Mouse (Mus musculus) CH12.LX (cell line): ENCODE results near the gene Clcn2. TPM values are rescaled to one million over a fixed set of nuclear protein-coding genes. Genes with fewer than 3 reads are reported as not detected.

Source experiments
- DNase-seq: peaks from one replicate; pipeline ENCODE4 v3.0.0-alpha.2; 2013; ENCODE audit errors: extremely low read depth
- H3K27ac ChIP-seq: 2 replicates; pipeline ENCODE4 v1.5.1; 2012; ENCODE audit warnings: low read depth, mild to moderate bottlenecking, control low read depth, moderate library complexity; ENCODE audit not compliant: insufficient read depth
- H3K27me3 ChIP-seq: replicated peaks from 2 replicates; pipeline ENCODE3; 2012; ENCODE audit warnings: inconsistent platforms
- H3K36me3 ChIP-seq, 2 experiments: replicated peaks in 1 of 2; 2 replicates each; pipeline versions ENCODE3 to v1.6.1; 2012; ENCODE audit warnings: inconsistent platforms in 1 of 2, low read length in 1 of 2, mild to moderate bottlenecking in 1 of 2, mixed read lengths in 1 of 2, moderate library complexity in 1 of 2; ENCODE audit not compliant: control insufficient read depth in 1 of 2, insufficient read depth in 1 of 2
- H3K4me1 ChIP-seq, 2 experiments: 2 replicates each; pipeline ENCODE4 v1.6.1; 2012; ENCODE audit warnings: inconsistent platforms in 1 of 2, moderate library complexity in 1 of 2; ENCODE audit not compliant: insufficient read depth in 2 of 2, control insufficient read depth in 1 of 2
- H3K4me2 ChIP-seq: 2 replicates; pipeline ENCODE4 v1.6.1; 2012; ENCODE audit warnings: low read depth, mild to moderate bottlenecking, control low read depth; ENCODE audit not compliant: poor library complexity, insufficient read depth, severe bottlenecking
- H3K4me3 ChIP-seq, 3 experiments: fragments of 150-350 bp in 1 of 3; sonication (generic) in 1 of 3; replicated peaks in 1 of 3; 2 replicates each; pipeline versions ENCODE3 to v1.5.1; 2011 to 2012; ENCODE audit warnings: low read depth in 2 of 3, low read length in 2 of 3, mild to moderate bottlenecking in 2 of 3, moderate library complexity in 2 of 3, control low read depth in 1 of 3, improper control_type of control experiment in 1 of 3, inconsistent platforms in 1 of 3, mixed read lengths in 1 of 3; ENCODE audit not compliant: poor library complexity in 1 of 3
- H3K79me2 ChIP-seq: replicated peaks from 2 replicates; pipeline ENCODE4 v1.6.1; 2012; ENCODE audit warnings: mild to moderate bottlenecking, moderate library complexity; ENCODE audit not compliant: control insufficient read depth, poor library complexity, insufficient read depth, severe bottlenecking; ENCODE audit errors: extremely low read depth
- H3K9ac ChIP-seq: 2 replicates; pipeline ENCODE4 v1.6.1; 2012; ENCODE audit warnings: low read depth, mild to moderate bottlenecking, control low read depth, moderate library complexity; ENCODE audit not compliant: insufficient read depth
- H3K9me3 ChIP-seq: replicated peaks from 2 replicates; pipeline ENCODE3; 2012; ENCODE audit warnings: low read length, inconsistent platforms, mixed read lengths
- BHLHE40 ChIP-seq: IDR thresholded peaks from 2 replicates; pipeline ENCODE4 v1.6.1; 2011; ENCODE audit warnings: mild to moderate bottlenecking, low read depth, low read length, improper control_type of control experiment
- CHD1 ChIP-seq: IDR thresholded peaks from 2 replicates; pipeline ENCODE4 v1.6.1; 2012; ENCODE audit warnings: low read depth, low read length, improper control_type of control experiment, inconsistent platforms
- E2F4 ChIP-seq: IDR thresholded peaks from 2 replicates; pipeline ENCODE4 v1.6.1; 2011; ENCODE audit warnings: low read depth, low read length, improper control_type of control experiment; ENCODE audit not compliant: insufficient replicate concordance
- ELF1 ChIP-seq: IDR thresholded peaks from 2 replicates; pipeline ENCODE4 v1.6.1; 2014; ENCODE audit warnings: low read depth, mild to moderate bottlenecking, inconsistent platforms, low read length, improper control_type of control experiment
- EP300 ChIP-seq: IDR thresholded peaks from 2 replicates; pipeline ENCODE4 v1.6.1; 2011; ENCODE audit warnings: low read length, improper control_type of control experiment
- GABPA ChIP-seq: IDR thresholded peaks from 2 replicates; pipeline ENCODE4 v1.6.1; 2012; ENCODE audit warnings: low read depth, low read length, improper control_type of control experiment, inconsistent platforms; ENCODE audit not compliant: insufficient replicate concordance
- HCFC1 ChIP-seq: IDR thresholded peaks from 2 replicates; pipeline ENCODE4 v1.6.1; 2012; ENCODE audit warnings: low read depth, mild to moderate bottlenecking, inconsistent platforms, low read length, improper control_type of control experiment
- IRF4 ChIP-seq: IDR thresholded peaks from 2 replicates; pipeline ENCODE4 v1.6.1; 2014; ENCODE audit warnings: low read depth, mild to moderate bottlenecking, inconsistent platforms, low read length, improper control_type of control experiment
- JUN ChIP-seq: IDR thresholded peaks from 2 replicates; pipeline ENCODE4 v1.6.1; 2011; ENCODE audit warnings: low read depth, mild to moderate bottlenecking, low read length, improper control_type of control experiment, moderate library complexity; ENCODE audit not compliant: insufficient read depth
- JUND ChIP-seq: conservative IDR thresholded peaks from 2 replicates; pipeline ENCODE4 v1.6.1; 2011; ENCODE audit warnings: low read depth, low read length, improper control_type of control experiment
- MAFK ChIP-seq: IDR thresholded peaks from 2 replicates; pipeline ENCODE4 v1.6.1; 2011; ENCODE audit warnings: low read length, improper control_type of control experiment; ENCODE audit not compliant: insufficient replicate concordance
- MAZ ChIP-seq: IDR thresholded peaks from 2 replicates; pipeline ENCODE4 v1.6.1; 2012; ENCODE audit warnings: low read depth, mild to moderate bottlenecking, inconsistent platforms, low read length, improper control_type of control experiment, moderate library complexity
- MEF2A ChIP-seq: IDR thresholded peaks from 2 replicates; pipeline ENCODE4 v1.6.1; 2014; ENCODE audit warnings: low read depth, mild to moderate bottlenecking, inconsistent platforms, low read length, improper control_type of control experiment, borderline replicate concordance
- MYC ChIP-seq: IDR thresholded peaks from 2 replicates; pipeline ENCODE4 v1.6.1; 2011; ENCODE audit warnings: low read depth, mild to moderate bottlenecking, improper control_type of control experiment, low read length
- NRF1 ChIP-seq: IDR thresholded peaks from 2 replicates; pipeline ENCODE4 v1.6.1; 2014; ENCODE audit warnings: low read depth, mild to moderate bottlenecking, inconsistent platforms, low read length, improper control_type of control experiment, moderate library complexity
- PAX5 ChIP-seq: IDR thresholded peaks from 2 replicates; pipeline ENCODE4 v1.6.1; 2012; ENCODE audit warnings: low read length, inconsistent platforms, mixed read lengths
- POLR2A ChIP-seq: IDR thresholded peaks from 2 replicates; pipeline ENCODE4 v1.6.1; 2011; ENCODE audit warnings: low read depth, mild to moderate bottlenecking, improper control_type of control experiment, low read length
- POLR2AphosphoS2 ChIP-seq: IDR thresholded peaks from 2 replicates; pipeline ENCODE4 v1.6.1; 2011; ENCODE audit warnings: low read depth, low read length, improper control_type of control experiment
- RAD21 ChIP-seq: IDR thresholded peaks from 2 replicates; pipeline ENCODE4 v1.6.1; 2011; ENCODE audit warnings: low read depth, mild to moderate bottlenecking, low read length, improper control_type of control experiment, moderate library complexity
- RCOR1 ChIP-seq: conservative IDR thresholded peaks from 2 replicates; pipeline ENCODE4 v1.6.1; 2012; ENCODE audit warnings: low read depth, mild to moderate bottlenecking, inconsistent platforms, low read length, improper control_type of control experiment
- SIN3A ChIP-seq: IDR thresholded peaks from 2 replicates; pipeline ENCODE4 v1.6.1; 2012; ENCODE audit warnings: low read length, improper control_type of control experiment, inconsistent platforms
- SMC3 ChIP-seq: IDR thresholded peaks from 2 replicates; pipeline ENCODE4 v1.6.1; 2011; ENCODE audit warnings: low read depth, low read length, improper control_type of control experiment
- TBP ChIP-seq: conservative IDR thresholded peaks from 2 replicates; pipeline ENCODE4 v1.6.1; 2011; ENCODE audit warnings: low read depth, low read length, improper control_type of control experiment
- TCF12 ChIP-seq: IDR thresholded peaks from 2 replicates; pipeline ENCODE4 v1.6.1; 2014; ENCODE audit warnings: low read depth, mild to moderate bottlenecking, inconsistent platforms, low read length, improper control_type of control experiment
- UBTF ChIP-seq: IDR thresholded peaks from 2 replicates; pipeline ENCODE4 v1.6.1; 2012; ENCODE audit warnings: low read depth, mild to moderate bottlenecking, inconsistent platforms, low read length, improper control_type of control experiment, moderate library complexity
- USF2 ChIP-seq: conservative IDR thresholded peaks from 2 replicates; pipeline ENCODE4 v1.6.1; 2011; ENCODE audit warnings: low read depth, low read length, improper control_type of control experiment
- ZC3H11A ChIP-seq: IDR thresholded peaks from 2 replicates; pipeline ENCODE4 v1.6.1; 2012; ENCODE audit warnings: low read depth, mild to moderate bottlenecking, inconsistent platforms, low read length, improper control_type of control experiment
- ZKSCAN1 ChIP-seq: IDR thresholded peaks from 2 replicates; pipeline ENCODE4 v1.6.1; 2012; ENCODE audit warnings: low read depth, inconsistent platforms, low read length, improper control_type of control experiment, borderline replicate concordance
- ZMIZ1 ChIP-seq: IDR thresholded peaks from 2 replicates; pipeline ENCODE4 v1.6.1; 2012; ENCODE audit warnings: low read depth, mild to moderate bottlenecking, inconsistent platforms, low read length, improper control_type of control experiment
- ZNF384 ChIP-seq: IDR thresholded peaks from 2 replicates; pipeline ENCODE4 v1.6.1; 2012; ENCODE audit warnings: low read depth, low read length, improper control_type of control experiment, inconsistent platforms
- dilution Hi-C: fragments of 300-500 bp; cut with MboI; formaldehyde crosslinking; loops from 2 replicates; pipeline ENCODE4 v1.14.3; 2020; ENCODE audit warnings: low sequenced_read_pairs; ENCODE audit not compliant: extremely low pct_unique_long_range_greater_than_20kb, extremely low pct_ligation_motif_present
- in situ Hi-C: fragments of 300-500 bp; cut with MboI; formaldehyde crosslinking; loops from 3 replicates; pipeline ENCODE4 v1.14.3; 2019; ENCODE audit warnings: low sequenced_read_pairs, low pct_ligation_motif_present, low pct_unique_long_range_greater_than_20kb, mixed read lengths
- polyA plus RNA-seq: library from polyadenylated mRNA; unstranded; fragments of >175 nt; gene quantifications from 2 replicates; pipeline ENCODE4 v1.2.1, GENCODE M21; 2012; ENCODE audit warnings: low read depth; ENCODE audit not compliant: insufficient read length
- total RNA-seq, 2 experiments: library from RNA; depleted of rRNA; stranded (reverse); fragments of 300-350 nt in 1 of 2; fragments of >200 nt in 1 of 2; gene quantifications; 2 replicates each; pipeline ENCODE4 v1.2.3; 2012 to 2014

Gene Clcn2
- total and polyA plus RNA-seq, 3 experiments, result 1.2 to 4.5 (median 4.1) TPM

- peaks cover 11% of the 10 kb centered on the region for H3K27me3 ChIP-seq
- peak overlapping the region; percentile 94 for H3K4me2 ChIP-seq
- H3K27ac ChIP-seq, result peak overlapping the region; percentile 76
- H3K36me3 ChIP-seq, result peaks cover 23 to 34% of the 10 kb centered on the region in 2 experiments
- dilution Hi-C loops (no loop called here), in situ Hi-C loops (loop anchor here (5.0 to 10.0 kb wide), 2 partner anchors 44 to 177 kb away; no protein-coding TSS in a partner anchor)
- H3K9ac ChIP-seq, result peak overlapping the region; percentile 57
- H3K4me1 ChIP-seq, result peaks cover 7 to 32% of the 10 kb centered on the region in 2 experiments; a peak in 3 of 4 replicates
- no peaks in the 10 kb centered on the region for H3K9me3 ChIP-seq
- peak; percentile 54 for DNase-seq
- H3K4me3 ChIP-seq, result peak overlapping the region; percentile 59 to 96 (median 70)
- peaks cover 10% of the 10 kb centered on the region for H3K79me2 ChIP-seq
- TF ChIP-seq CHD1 (0 out of 2 replicates have a peak, but pooled peaks have one; percentile 79), IRF4 (0 out of 2 replicates have a peak, but pooled peaks have one; percentile 4), JUN (no peak), E2F4 (no peak), EP300 (0 out of 2 replicates have a peak, but pooled peaks have one; percentile 20), POLR2AphosphoS2 (peak; percentile 67; the same call in 1 of the 2 replicates), NRF1 (no peak), JUND (no peak), MAZ (0 out of 2 replicates have a peak, but pooled peaks have one; percentile 10), ELF1 (0 out of 2 replicates have a peak, but pooled peaks have one; percentile 14), TBP (peak; percentile 58; the same call in 1 of the 2 replicates), MEF2A (no peak), ZKSCAN1 (no peak), MYC (0 out of 2 replicates have a peak, but pooled peaks have one; percentile 7), SIN3A (peak; percentile 62; the same call in 1 of the 2 replicates), ZNF384 (peak; percentile 97)
These were observed 578 bp upstream of the Clcn2 start for GRCm38 (mm10) chr16:20717978-20718670.

GRCm38 (mm10) chr16:20716841-20717180, 735 bp downstream of the Clcn2 start:
- H3K4me3 ChIP-seq, result peak overlapping the region; percentile 49 to 88 (median 59)
- peak overlapping the region; percentile 98 for H3K4me2 ChIP-seq
- H3K9me3 ChIP-seq, result no peaks in the 10 kb centered on the region
- peak overlapping the region; percentile 36; the same call in 1 of the 2 replicates for H3K9ac ChIP-seq
- no peak for DNase-seq
- peaks cover 7 to 27% of the 10 kb centered on the region in 2 experiments; a peak in 3 of 4 replicates for H3K4me1 ChIP-seq
- dilution Hi-C loops, result no loop called here
- in situ Hi-C loops, result loop anchor here (5.0 to 10.0 kb wide), 2 partner anchors 45 to 178 kb away; no protein-coding TSS in a partner anchor
- peak overlapping the region; percentile 19 for H3K27ac ChIP-seq
- peaks cover 10% of the 10 kb centered on the region for H3K79me2 ChIP-seq
- H3K27me3 ChIP-seq, result peaks cover 11% of the 10 kb centered on the region
- H3K36me3 ChIP-seq, result peaks cover 14 to 30% of the 10 kb centered on the region in 2 experiments
- TF ChIP-seq POLR2AphosphoS2 (no peak), MAFK (no peak), UBTF (no peak), GABPA (no peak), POLR2A (no peak), TCF12 (0 out of 2 replicates have a peak, but pooled peaks have one; percentile 27), BHLHE40 (no peak), IRF4 (0 out of 2 replicates have a peak, but pooled peaks have one; percentile 23), ZC3H11A (no peak), RCOR1 (no peak), MYC (no peak), USF2 (no peak), TBP (no peak), HCFC1 (no peak), ELF1 (no peak), SMC3 (0 out of 2 replicates have a peak, but pooled peaks have one; percentile 2), RAD21 (no peak), PAX5 (no peak), ZMIZ1 (no peak)
